Mouse (Mus musculus) thymus, adult 2 months (tissue): ENCODE results near the gene Tesk2.

Source experiments
- CTCF ChIP-seq: fragments of 200-500 bp; IDR thresholded peaks from 2 replicates; pipeline ENCODE4 v1.5.1; 2012; ENCODE audit warnings: mild to moderate bottlenecking, control low read depth, low read length, moderate library complexity, borderline replicate concordance; ENCODE audit not compliant: control insufficient read depth, poor library complexity, insufficient read depth; ENCODE audit errors: extremely low read depth
- POLR2A ChIP-seq: fragments of 200-500 bp; IDR thresholded peaks from 2 replicates; pipeline ENCODE4 v1.6.1; 2012; ENCODE audit warnings: mild to moderate bottlenecking, low read length, control low read depth, moderate library complexity; ENCODE audit not compliant: control insufficient read depth, poor library complexity, insufficient read depth; ENCODE audit errors: extremely low read depth

DNA sequence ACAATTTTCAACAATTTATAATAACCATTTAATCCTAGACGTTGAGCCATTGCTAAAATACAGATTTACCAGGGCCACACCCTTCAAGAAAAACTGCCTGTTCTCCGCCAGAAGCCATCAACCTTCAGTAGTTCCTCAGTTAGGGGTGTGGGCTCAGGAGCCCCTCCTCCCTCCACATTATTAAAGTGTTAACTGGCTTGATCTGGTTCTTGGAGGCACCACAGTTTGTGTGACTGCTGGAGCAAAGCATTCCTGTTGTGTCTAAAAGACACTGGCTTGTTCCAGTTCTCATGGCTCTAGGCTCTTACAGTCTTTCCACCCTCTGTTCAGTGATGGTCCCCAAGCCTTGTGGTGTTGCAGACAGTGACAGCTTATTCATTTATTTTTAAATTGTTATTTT, 59.8 kb downstream of the Tesk2 start:
- TF ChIP-seq CTCF: no peak
- no peak for TF ChIP-seq POLR2A
